1 mouse cellular context compared by ENCODE assay signal in the genomic region with DNA sequence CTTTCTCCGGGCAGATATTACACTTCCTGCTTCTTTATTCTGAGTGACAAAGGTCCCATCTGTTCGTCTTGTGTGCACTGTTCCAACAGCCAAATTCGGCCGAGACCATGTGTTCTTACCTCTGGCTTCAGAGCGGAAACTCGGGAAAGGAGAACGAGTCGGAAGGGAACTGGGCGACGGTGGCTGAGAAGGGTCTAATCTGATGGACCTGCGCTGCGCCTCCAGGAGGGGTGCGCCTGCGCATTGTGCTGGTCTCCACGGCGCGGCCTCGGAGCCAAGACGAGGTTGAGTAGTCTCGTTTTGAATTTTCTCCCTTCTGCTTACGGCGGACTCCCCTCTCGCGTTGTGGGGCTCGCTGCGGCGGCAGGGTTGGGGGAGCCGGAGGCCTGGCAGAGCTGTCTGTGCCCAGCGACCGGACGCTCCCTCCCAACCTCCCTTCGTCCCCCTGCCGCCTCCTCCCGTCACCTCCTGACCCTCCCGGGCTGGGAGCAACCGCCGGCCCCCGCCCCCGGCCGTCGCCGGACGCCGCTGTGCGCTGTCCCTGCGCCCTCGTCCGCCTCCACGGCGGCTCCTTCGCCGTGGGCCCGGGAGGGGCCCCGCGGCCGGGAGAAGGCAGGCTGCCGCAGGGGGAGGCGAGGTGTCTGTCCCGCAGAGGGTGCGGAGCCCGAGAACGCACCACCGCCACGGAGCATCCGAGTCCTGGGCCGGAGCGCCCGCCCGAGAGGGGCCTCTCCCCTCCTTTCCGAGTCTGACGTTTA.
TF ChIP-seq lines count a peak whose summit lies in the region.

A gene (plus strand): TSS at position 224 of the 758 bp plus-strand sequence.
A gene (minus strand): TSS at position 622 of the 758 bp plus-strand sequence.

TF ChIP-seq in CH12.LX, 34 proteins besides CTCF, POLR2A, EP300 and RAD21 (continued from another document):
- TF ChIP-seq SMC3 (IDR thresholded peaks at IDR 0.05; ENCODE audit: low read depth, low read length) (no peak), JUND (conservative IDR thresholded peaks at IDR 0.05; ENCODE audit: low read depth, low read length) (no peak), CHD2 (IDR thresholded peaks at IDR 0.05; ENCODE audit: low read length) (no peak), MEF2A (IDR thresholded peaks at IDR 0.05; ENCODE audit: borderline replicate concordance, low read depth, low read length) (peak; percentile 62; the same call in 1 of the 2 replicates), MYC (IDR thresholded peaks at IDR 0.05; ENCODE audit: low read depth, low read length) (peak; percentile 97), JUN (IDR thresholded peaks at IDR 0.05; ENCODE audit: insufficient read depth, low read depth, low read length) (no peak), ZC3H11A (IDR thresholded peaks at IDR 0.05; ENCODE audit: low read depth, low read length) (no peak), ETS1 (conservative IDR thresholded peaks at IDR 0.05; ENCODE audit: low read depth, low read length) (no peak), BHLHE40 (IDR thresholded peaks at IDR 0.05; ENCODE audit: low read depth, low read length) (no peak), RCOR1 (conservative IDR thresholded peaks at IDR 0.05; ENCODE audit: low read depth, low read length) (no peak), ZMIZ1 (IDR thresholded peaks at IDR 0.05; ENCODE audit: low read depth, low read length) (peak; percentile 66; the same call in 1 of the 2 replicates), PAX5 (IDR thresholded peaks at IDR 0.05; ENCODE audit: low read length) (no peak), ELF1 (IDR thresholded peaks at IDR 0.05; ENCODE audit: low read depth, low read length) (peak; percentile 90), MAZ (IDR thresholded peaks at IDR 0.05; ENCODE audit: low read depth, low read length) (peak; percentile 76; the same call in 1 of the 2 replicates), TCF12 (IDR thresholded peaks at IDR 0.05; ENCODE audit: low read depth, low read length) (peak; percentile 76), HCFC1 (IDR thresholded peaks at IDR 0.05; ENCODE audit: low read depth, low read length) (peak; percentile 80), IRF4 (IDR thresholded peaks at IDR 0.05; ENCODE audit: low read depth, low read length) (peak; percentile 52; the same call in 1 of the 2 replicates), MAX (IDR thresholded peaks at IDR 0.05; ENCODE audit: low read length) (peak; percentile 96), TBP (conservative IDR thresholded peaks at IDR 0.05; ENCODE audit: low read depth, low read length) (peak; percentile 75; the same call in 1 of the 2 replicates), MAFK (IDR thresholded peaks at IDR 0.05; ENCODE audit: insufficient replicate concordance, low read length) (no peak), USF2 (conservative IDR thresholded peaks at IDR 0.05; ENCODE audit: low read depth, low read length) (no peak), UBTF (IDR thresholded peaks at IDR 0.05; ENCODE audit: low read depth, low read length) (peak; percentile 93)
